Mouse (Mus musculus) small intestine, adult 2 months (tissue): ENCODE results near the gene Ccdc88c. TPM values are rescaled to one million over a fixed set of nuclear protein-coding genes. Genes with fewer than 3 reads are reported as not detected.

Experiments
- H3K27ac ChIP-seq: fragments of 200-500 bp; 2 replicates; pipeline ENCODE4 v1.5.1; 2012; ENCODE audit warnings: low read depth, low read length, control low read depth, inconsistent platforms; ENCODE audit not compliant: insufficient read depth
- H3K27me3 ChIP-seq: fragments of 200-500 bp; 2 replicates; pipeline ENCODE4 v1.6.1; 2012; ENCODE audit warnings: mild to moderate bottlenecking, moderate library complexity, low read length, inconsistent platforms; ENCODE audit not compliant: control insufficient read depth, insufficient read depth
- H3K36me3 ChIP-seq: fragments of 200-500 bp; 2 replicates; pipeline ENCODE4 v1.6.1; 2012; ENCODE audit warnings: mild to moderate bottlenecking, low read length, control low read depth, inconsistent platforms; ENCODE audit not compliant: control insufficient read depth, insufficient read depth
- H3K4me1 ChIP-seq: fragments of 200-500 bp; 2 replicates; pipeline ENCODE4 v1.6.1; 2012; ENCODE audit warnings: low read length, inconsistent platforms, mixed read lengths; ENCODE audit not compliant: control insufficient read depth, insufficient read depth, insufficient read length
- H3K4me3 ChIP-seq: fragments of 200-500 bp; 2 replicates; pipeline ENCODE4 v1.5.1; 2012; ENCODE audit warnings: low read depth, mild to moderate bottlenecking, control low read depth, inconsistent platforms, low read length, moderate library complexity
- CTCF ChIP-seq: fragments of 200-500 bp; IDR thresholded peaks from 2 replicates; pipeline ENCODE4 v1.5.1; 2012; ENCODE audit warnings: low read depth, mild to moderate bottlenecking, control low read depth, inconsistent platforms, low read length, moderate library complexity, mixed read lengths; ENCODE audit not compliant: insufficient replicate concordance, insufficient read length; ENCODE audit errors: extremely low read depth
- POLR2A ChIP-seq: fragments of 200-500 bp; IDR thresholded peaks from 2 replicates; pipeline ENCODE4 v1.6.1; 2012; ENCODE audit warnings: low read depth, mild to moderate bottlenecking, control low read depth, inconsistent platforms, low read length, moderate library complexity
- WGBS: fragments of 180-500 bp; shearing (Covaris S2); methylation state at CpG from one replicate; pipeline ENCODE4 v1.1.7; 2018; 5-methylcytosine and 5-hydroxymethylcytosine counted together
- polyA plus RNA-seq: library from polyadenylated mRNA; depleted of rRNA; stranded (reverse); fragments of >200 nt; gene quantifications from 2 replicates; pipeline ENCODE4 v1.2.3, GENCODE M21; 2012

The Ccdc88c gene
- polyA plus RNA-seq, 1 experiment: 11.7 TPM

DNA sequence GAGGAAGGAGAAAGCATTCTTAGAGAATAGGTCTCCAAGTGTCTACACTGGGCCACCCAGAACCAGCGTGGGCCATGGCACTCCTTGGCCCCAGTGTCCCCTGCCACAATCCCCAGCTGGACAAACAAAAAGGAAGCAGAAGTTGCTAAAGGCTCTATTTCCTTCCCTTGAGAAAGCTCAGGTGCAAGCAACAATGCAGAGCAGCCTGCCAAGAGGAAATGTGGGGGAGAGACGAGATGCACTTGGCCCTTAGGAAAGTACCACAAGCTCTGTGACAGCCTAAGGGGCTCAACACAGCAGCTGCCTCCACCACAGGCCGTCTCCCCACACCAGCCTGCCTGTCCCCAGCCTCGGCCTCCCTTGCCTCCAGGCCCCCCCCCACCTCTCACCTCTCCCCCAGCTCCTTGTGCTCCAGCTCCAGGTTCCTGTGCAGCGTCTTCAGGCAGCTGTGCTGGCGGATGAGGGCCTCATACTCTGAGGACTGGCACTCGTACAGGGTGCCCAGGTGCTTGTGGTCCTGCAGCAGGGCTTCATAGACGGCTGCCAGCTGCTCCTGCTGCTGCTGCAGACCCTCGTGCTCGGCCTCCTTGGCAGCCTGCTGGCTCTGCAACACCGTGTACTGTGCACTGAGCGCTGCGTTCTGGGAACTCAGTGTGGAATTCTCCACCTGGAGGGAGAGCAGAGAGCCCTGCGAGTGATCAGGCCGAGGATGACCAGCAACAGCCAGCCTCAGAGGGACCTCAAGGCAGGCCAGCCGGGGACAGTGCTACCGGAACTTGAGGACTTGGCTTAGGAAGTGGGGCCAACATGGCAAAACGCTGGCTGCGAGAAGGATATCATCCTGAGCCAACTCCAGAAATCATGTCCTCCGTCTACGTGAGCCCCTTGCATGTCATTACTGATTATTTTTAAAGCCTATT, 91.2 kb downstream of the Ccdc88c start:
- no peak for TF ChIP-seq POLR2A
- no peak for TF ChIP-seq CTCF
- Histone ChIP-seq H3K36me3 (peaks cover 63% of the 10 kb centered on the region), H3K4me3 (no peak overlapping the region), H3K4me1 (no peaks in the 10 kb centered on the region; the same call in none of the 2 replicates), H3K27me3 (no peaks in the 10 kb centered on the region), H3K27ac (no peak overlapping the region)
- 78% methylated on average over 21 of the region's 21 CpGs for WGBS

DNA sequence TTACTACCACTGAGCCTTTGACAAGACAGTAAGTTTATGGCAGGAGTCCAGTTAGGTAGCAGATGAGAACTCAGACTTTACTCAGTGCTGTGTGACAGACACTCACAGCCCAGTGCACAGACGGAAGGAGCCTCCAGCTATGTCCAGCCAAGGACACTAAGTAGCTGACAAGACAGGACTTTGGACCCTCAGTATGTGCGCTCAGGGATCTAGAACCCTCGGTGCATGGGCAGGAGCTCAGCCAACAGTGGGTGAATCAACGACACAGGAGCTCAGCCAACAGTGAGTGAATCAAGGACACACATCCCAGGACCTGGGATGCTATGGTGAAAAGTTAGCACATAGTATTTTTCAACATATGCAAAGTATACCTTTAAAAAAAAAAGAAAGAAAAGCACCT, 92.1 kb downstream of the Ccdc88c start:
- TF ChIP-seq CTCF: no peak
- no peak for TF ChIP-seq POLR2A
- no peaks in the 10 kb centered on the region; the same call in none of the 2 replicates for H3K4me1 ChIP-seq
- 45% methylated on average over 4 of the region's 4 CpGs for WGBS
- H3K36me3 ChIP-seq: peaks cover 64% of the 10 kb centered on the region
- no peak overlapping the region for H3K27ac ChIP-seq
- no peaks in the 10 kb centered on the region for H3K27me3 ChIP-seq
- no peak overlapping the region for H3K4me3 ChIP-seq

DNA sequence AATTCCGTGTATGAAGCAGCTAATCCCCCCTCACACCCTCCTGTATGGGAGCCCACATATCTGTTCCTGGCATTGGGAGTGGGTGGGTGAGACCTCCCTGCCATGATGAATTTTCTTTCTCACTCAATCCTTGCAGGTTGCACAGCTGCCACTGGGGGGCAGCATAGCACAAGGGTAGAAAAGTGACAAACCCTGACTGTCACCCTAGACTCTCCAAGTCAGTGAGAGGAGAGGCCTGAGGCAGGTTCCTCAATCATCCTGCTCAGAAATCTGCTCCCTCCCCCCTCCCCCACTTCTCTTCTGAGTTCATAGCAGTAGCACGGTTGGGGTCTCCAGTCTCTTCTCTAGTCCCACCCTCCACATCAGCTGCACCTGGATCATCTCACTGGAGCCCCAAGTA, 92.7 kb downstream of the Ccdc88c start:
- 18% methylated on average over 2 of the region's 2 CpGs for WGBS

DNA sequence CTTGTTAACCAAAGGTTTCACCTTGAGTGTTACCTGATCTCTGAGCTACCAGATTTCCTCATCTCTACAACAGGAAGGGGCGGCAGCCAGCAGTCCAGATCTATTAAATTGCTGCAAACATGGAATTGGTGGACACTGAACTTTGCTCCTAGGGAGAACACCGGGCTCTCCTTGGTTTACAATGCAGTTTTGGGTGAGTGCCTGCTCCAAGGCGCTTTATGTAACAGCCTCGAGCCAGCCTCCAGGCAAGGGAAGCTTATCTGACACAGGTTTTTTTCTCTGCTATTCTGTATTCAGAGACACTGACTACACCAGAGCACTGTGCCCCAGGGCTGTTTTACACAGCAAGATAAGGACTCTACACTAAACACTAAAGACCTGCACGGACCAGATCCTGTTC, 94.1 kb downstream of the Ccdc88c start:
- no peak overlapping the region for H3K4me3 ChIP-seq
- no peaks in the 10 kb centered on the region; the same call in none of the 2 replicates for H3K4me1 ChIP-seq
- no peak overlapping the region for H3K27ac ChIP-seq
- TF ChIP-seq POLR2A: no peak
- no peak for TF ChIP-seq CTCF
- peaks cover 61% of the 10 kb centered on the region for H3K36me3 ChIP-seq
- H3K27me3 ChIP-seq: no peaks in the 10 kb centered on the region
- WGBS: 37% methylated on average over 5 of the region's 5 CpGs

More for the DNA sequence above, 92.7 kb downstream of the Ccdc88c start:
- TF ChIP-seq POLR2A (no peak), CTCF (peak; percentile 81; the same call in 1 of the 2 replicates)
- Histone ChIP-seq H3K36me3 (peaks cover 62% of the 10 kb centered on the region), H3K27ac (no peak overlapping the region), H3K27me3 (no peaks in the 10 kb centered on the region), H3K4me3 (no peak overlapping the region), H3K4me1 (no peaks in the 10 kb centered on the region; the same call in none of the 2 replicates)

DNA sequence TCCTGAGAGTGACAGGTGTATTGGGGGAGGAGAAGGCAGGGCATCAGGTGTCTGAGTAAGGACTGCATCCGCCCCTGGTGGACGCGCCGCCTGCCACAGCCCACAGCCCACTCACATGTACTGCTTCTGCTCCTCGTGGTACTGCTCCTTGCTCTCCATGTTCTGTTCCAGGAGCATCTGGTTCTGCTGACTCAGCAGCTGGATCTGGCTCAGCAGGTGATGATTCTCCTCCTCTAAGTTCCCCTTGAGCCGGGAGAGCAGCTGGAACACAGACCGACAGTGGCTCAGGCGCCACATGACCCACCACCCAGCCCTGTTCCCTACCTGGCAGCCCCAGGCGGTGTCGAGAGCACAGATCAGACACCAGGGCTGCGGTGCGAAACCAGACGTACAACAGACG, 97.2 kb downstream of the Ccdc88c start:
- peaks cover 66% of the 10 kb centered on the region for H3K36me3 ChIP-seq
- WGBS: 95% methylated on average over 14 of the region's 14 CpGs
- H3K27ac ChIP-seq: no peak overlapping the region
- no peak for TF ChIP-seq CTCF
- TF ChIP-seq POLR2A: no peak
- no peak overlapping the region for H3K4me3 ChIP-seq
- no peaks in the 10 kb centered on the region; the same call in none of the 2 replicates for H3K4me1 ChIP-seq
- no peaks in the 10 kb centered on the region for H3K27me3 ChIP-seq

DNA sequence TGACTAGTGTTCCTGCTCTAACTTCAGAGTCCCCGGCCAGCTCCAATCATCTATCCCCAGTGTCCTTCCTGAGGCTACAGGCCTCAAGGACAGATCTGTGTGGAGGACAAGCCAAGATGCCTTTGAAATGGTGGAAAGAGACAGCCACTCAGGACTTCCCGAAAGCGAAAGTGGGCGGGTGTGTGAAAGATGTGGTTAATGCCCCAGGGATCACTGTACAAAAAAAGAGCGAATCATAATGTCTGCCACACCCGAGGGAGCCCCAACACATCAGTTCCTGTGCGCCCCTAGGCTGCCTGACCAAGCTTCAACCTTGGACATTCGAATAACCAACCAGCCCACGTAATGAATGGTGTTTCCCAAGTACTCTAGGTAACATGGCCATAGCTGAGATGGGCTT, 100.6 kb downstream of the Ccdc88c start:
- H3K27ac ChIP-seq: no peak overlapping the region
- no peak overlapping the region for H3K4me3 ChIP-seq
- TF ChIP-seq POLR2A (no peak), CTCF (0 out of 2 replicates have a peak, but pooled peaks have one; percentile 2)
- H3K4me1 ChIP-seq: no peaks in the 10 kb centered on the region
- no peaks in the 10 kb centered on the region for H3K27me3 ChIP-seq
- 78% methylated on average over 9 of the region's 9 CpGs for WGBS
- H3K36me3 ChIP-seq: peaks cover 73% of the 10 kb centered on the region

DNA sequence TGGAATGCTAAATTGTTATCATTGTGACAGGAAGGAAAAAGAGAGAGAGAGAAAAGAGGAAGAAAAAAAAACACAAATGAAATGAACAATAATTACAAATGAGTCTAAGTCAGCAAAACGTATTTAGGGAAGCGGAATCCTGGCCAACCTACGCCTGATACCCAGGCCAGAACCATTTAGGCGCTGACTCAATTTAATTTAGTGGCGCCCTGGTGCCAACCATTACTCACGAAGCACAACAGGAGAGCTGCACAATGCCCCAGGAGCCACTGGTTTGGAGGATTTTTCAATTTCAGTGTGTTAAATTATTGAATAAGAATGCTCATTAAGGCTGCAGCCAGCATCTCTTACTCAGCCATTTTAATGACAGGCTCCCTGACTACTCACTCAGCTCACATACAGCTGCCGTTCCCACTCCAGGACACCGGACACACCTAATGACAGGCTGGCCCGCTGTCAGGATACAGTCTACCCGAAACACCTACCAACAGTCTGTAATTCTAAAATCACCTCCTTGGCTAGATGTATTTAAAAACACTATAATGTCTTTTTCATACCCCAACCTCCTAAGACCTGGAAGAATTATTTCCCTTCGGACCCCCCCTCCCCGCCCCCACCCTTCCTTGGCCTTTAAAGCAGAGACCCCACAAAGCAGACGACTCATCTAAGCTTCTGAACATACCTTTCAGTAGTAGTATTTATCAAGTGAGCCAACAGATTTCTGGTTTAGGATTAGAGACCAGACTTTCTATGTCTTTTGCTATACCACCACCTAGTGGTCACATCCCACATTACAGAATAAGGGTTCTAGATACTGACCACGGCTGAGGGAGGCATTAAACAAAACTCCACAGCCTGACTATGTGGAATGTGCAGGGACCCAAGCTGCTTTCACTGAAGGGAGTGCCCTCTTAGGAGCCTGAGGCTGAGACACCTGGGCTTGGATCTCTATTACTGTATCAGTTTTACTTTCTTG, 102.9 kb downstream of the Ccdc88c start:
- Histone ChIP-seq H3K27me3 (no peaks in the 10 kb centered on the region), H3K36me3 (peaks cover 76% of the 10 kb centered on the region), H3K4me3 (no peak overlapping the region), H3K27ac (no peak overlapping the region), H3K4me1 (no peaks in the 10 kb centered on the region)
- TF ChIP-seq CTCF (no peak; the same call in 1 of the 2 replicates), POLR2A (no peak)
- WGBS: 74% methylated on average over 14 of the region's 14 CpGs
